Mouse (Mus musculus) limb, embryonic 13.5 days (tissue): ENCODE measurements at regions not wholly inside any gene's neighbourhood (a gene's known extent, or its start where the extent isn't known, plus 50 kb on each side); places are given as distances from the start of the nearest gene placed in this dataset.

ENCODE experiments used
- ATAC-seq: fragments of 200-750 bp; cut with Nextera tagmentation; 2 replicates; pipeline ENCODE4 v1.8.0; 2017; ENCODE audit warnings: low read depth, moderate number of reproducible peaks, moderate TSS enrichment; ENCODE audit not compliant: low FRiP score
- H3K27ac ChIP-seq: fragments of 300-500 bp; sonication (generic); 2 replicates; pipeline ENCODE4 v1.5.1; 2015; ENCODE audit warnings: inconsistent platforms, mild to moderate bottlenecking, moderate library complexity
- H3K27me3 ChIP-seq: fragments of 300-500 bp; sonication (generic); 2 replicates; pipeline ENCODE4 v1.6.1; 2015; ENCODE audit warnings: mild to moderate bottlenecking, inconsistent platforms
- H3K36me3 ChIP-seq: fragments of 300-500 bp; sonication (generic); 2 replicates; pipeline ENCODE4 v1.6.1; 2015; ENCODE audit warnings: inconsistent platforms, mild to moderate bottlenecking, moderate library complexity
- H3K4me1 ChIP-seq: fragments of 300-500 bp; sonication (generic); 2 replicates; pipeline ENCODE4 v1.6.1; 2015; ENCODE audit warnings: inconsistent platforms
- H3K4me2 ChIP-seq: fragments of 300-500 bp; sonication (generic); replicated peaks from 2 replicates; pipeline ENCODE4 v1.6.1; 2015; ENCODE audit warnings: inconsistent platforms, mild to moderate bottlenecking, moderate library complexity
- H3K4me3 ChIP-seq: fragments of 300-500 bp; sonication (generic); 2 replicates; pipeline ENCODE4 v1.5.1; 2015; ENCODE audit warnings: moderate library complexity, mild to moderate bottlenecking, inconsistent platforms
- H3K9ac ChIP-seq: fragments of 300-500 bp; sonication (generic); 2 replicates; pipeline ENCODE4 v1.6.1; 2015; ENCODE audit warnings: mild to moderate bottlenecking, inconsistent platforms
- H3K9me3 ChIP-seq: fragments of 300-500 bp; sonication (generic); 2 replicates; pipeline ENCODE4 v1.6.1; 2016; ENCODE audit warnings: inconsistent platforms
- WGBS: fragments of 180-500 bp; shearing (Covaris S2); methylation state at CpG from one replicate; pipeline ENCODE4 v1.1.7; 2015; 5-methylcytosine and 5-hydroxymethylcytosine counted together

GRCm38 (mm10) chr13:90823877-90824276, 81.3 kb downstream of the Atp6ap1l start:
- 35% methylated on average over 5 of the region's 5 CpGs for WGBS

GRCm38 (mm10) chr13:90821898-90822297, 83.3 kb downstream of the Atp6ap1l start:
- no peaks in the 10 kb centered on the region for H3K36me3 ChIP-seq
- H3K9ac ChIP-seq = no peak overlapping the region
- ATAC-seq = no peak
- H3K27ac ChIP-seq = no peak overlapping the region
- H3K4me2 ChIP-seq = no peak overlapping the region
- no peaks in the 10 kb centered on the region for H3K27me3 ChIP-seq
- no peaks in the 10 kb centered on the region for H3K9me3 ChIP-seq
- 81% methylated on average over 4 of the region's 4 CpGs for WGBS
- peaks cover 10% of the 10 kb centered on the region; the same call in 1 of the 2 replicates for H3K4me1 ChIP-seq
- H3K4me3 ChIP-seq = no peak overlapping the region

More at GRCm38 (mm10) chr13:90823877-90824276, 81.3 kb downstream of the Atp6ap1l start:
- no peaks in the 10 kb centered on the region for H3K9me3 ChIP-seq
- no peaks in the 10 kb centered on the region for H3K36me3 ChIP-seq
- H3K4me3 ChIP-seq = no peak overlapping the region
- no peak for ATAC-seq
- no peak overlapping the region for H3K27ac ChIP-seq
- H3K9ac ChIP-seq = no peak overlapping the region
- no peak overlapping the region for H3K4me2 ChIP-seq
- H3K4me1 ChIP-seq = peaks cover 4% of the 10 kb centered on the region; the same call in 1 of the 2 replicates
- no peaks in the 10 kb centered on the region for H3K27me3 ChIP-seq

- Histone ChIP-seq H3K27me3 (no peaks in the 10 kb centered on the region), H3K4me3 (no peak overlapping the region), H3K4me1 (peaks cover 10% of the 10 kb centered on the region; the same call in 1 of the 2 replicates), H3K4me2 (no peak overlapping the region), H3K36me3 (no peaks in the 10 kb centered on the region), H3K9ac (no peak overlapping the region), H3K9me3 (no peaks in the 10 kb centered on the region), H3K27ac (no peak overlapping the region)
- ATAC-seq = no peak
- WGBS = 24% methylated on average over 3 of the region's 3 CpGs
Observed at GRCm38 (mm10) chr13:90820453-90820852, 84.7 kb downstream of the Atp6ap1l start.

GRCm38 (mm10) chr13:90819934-90820333, 85.2 kb downstream of the Atp6ap1l start:
- Histone ChIP-seq H3K36me3 (no peaks in the 10 kb centered on the region), H3K4me3 (no peak overlapping the region), H3K9ac (no peak overlapping the region), H3K4me2 (no peak overlapping the region), H3K4me1 (peaks cover 10% of the 10 kb centered on the region; the same call in 1 of the 2 replicates), H3K27ac (no peak overlapping the region), H3K9me3 (no peaks in the 10 kb centered on the region), H3K27me3 (no peaks in the 10 kb centered on the region)
- ATAC-seq = no peak
- WGBS = 18% methylated on average over 7 of the region's 7 CpGs

- WGBS = 35% methylated on average over 4 of the region's 4 CpGs
- Histone ChIP-seq H3K27me3 (no peaks in the 10 kb centered on the region), H3K36me3 (no peaks in the 10 kb centered on the region), H3K4me3 (no peak overlapping the region), H3K4me2 (no peak overlapping the region), H3K9me3 (no peaks in the 10 kb centered on the region), H3K27ac (peak overlapping the region; percentile 67), H3K9ac (no peak overlapping the region), H3K4me1 (peaks cover 14% of the 10 kb centered on the region)
- ATAC-seq = peak; percentile 82
Observed at GRCm38 (mm10) chr13:90814174-90814865, 90.8 kb downstream of the Atp6ap1l start.

GRCm38 (mm10) chr13:90810011-90810410, 95.1 kb downstream of the Atp6ap1l start:
- Histone ChIP-seq H3K9me3 (peaks cover 3% of the 10 kb centered on the region; the same call in 1 of the 2 replicates), H3K4me3 (no peak overlapping the region), H3K4me2 (no peak overlapping the region), H3K9ac (no peak overlapping the region), H3K27me3 (no peaks in the 10 kb centered on the region), H3K27ac (no peak overlapping the region), H3K4me1 (peaks cover 8% of the 10 kb centered on the region), H3K36me3 (no peaks in the 10 kb centered on the region)
- 81% methylated on average over 6 of the region's 6 CpGs for WGBS
- ATAC-seq = no peak

- Histone ChIP-seq H3K4me1 (peaks cover 22% of the 10 kb centered on the region), H3K9me3 (no peaks in the 10 kb centered on the region), H3K4me3 (no peak overlapping the region), H3K27me3 (no peaks in the 10 kb centered on the region), H3K27ac (no peak overlapping the region), H3K9ac (no peak overlapping the region), H3K4me2 (no peak overlapping the region), H3K36me3 (no peaks in the 10 kb centered on the region)
- ATAC-seq = no peak
- 39% methylated on average over 2 of the region's 2 CpGs for WGBS
Observed at GRCm38 (mm10) chr13:90799641-90800040, 105.5 kb downstream of the Atp6ap1l start.

GRCm38 (mm10) chr13:90798791-90799542, 106.2 kb downstream of the Atp6ap1l start:
- H3K4me1 ChIP-seq = peaks cover 22% of the 10 kb centered on the region
- no peaks in the 10 kb centered on the region for H3K36me3 ChIP-seq
- H3K27me3 ChIP-seq = no peaks in the 10 kb centered on the region
- H3K4me3 ChIP-seq = no peak overlapping the region
- H3K4me2 ChIP-seq = no peak overlapping the region
- H3K9me3 ChIP-seq = no peaks in the 10 kb centered on the region
- WGBS = 16% methylated on average over 6 of the region's 6 CpGs
- no peak overlapping the region for H3K9ac ChIP-seq
- ATAC-seq = peak; percentile 78
- H3K27ac ChIP-seq = no peak overlapping the region

- H3K4me3 ChIP-seq = no peak overlapping the region
- no peak overlapping the region for H3K27ac ChIP-seq
Observed at GRCm38 (mm10) chr13:90798381-90798780, 106.8 kb downstream of the Atp6ap1l start.

GRCm38 (mm10) chr13:90797209-90797608, 107.9 kb downstream of the Atp6ap1l start:
- H3K36me3 ChIP-seq = no peaks in the 10 kb centered on the region
- H3K4me1 ChIP-seq = peaks cover 22% of the 10 kb centered on the region
- H3K9ac ChIP-seq = no peak overlapping the region
- H3K9me3 ChIP-seq = no peaks in the 10 kb centered on the region
- H3K4me3 ChIP-seq = no peak overlapping the region
- no peak for ATAC-seq
- H3K27ac ChIP-seq = no peak overlapping the region
- no peaks in the 10 kb centered on the region for H3K27me3 ChIP-seq
- H3K4me2 ChIP-seq = no peak overlapping the region
- 76% methylated on average over 3 of the region's 3 CpGs for WGBS

More at GRCm38 (mm10) chr13:90798381-90798780, 106.8 kb downstream of the Atp6ap1l start:
- Histone ChIP-seq H3K4me2 (no peak overlapping the region), H3K9ac (no peak overlapping the region), H3K36me3 (no peaks in the 10 kb centered on the region), H3K27me3 (no peaks in the 10 kb centered on the region), H3K4me1 (peaks cover 22% of the 10 kb centered on the region), H3K9me3 (no peaks in the 10 kb centered on the region)
- peak; percentile 54; the same call in 1 of the 2 replicates for ATAC-seq
- WGBS = 30% methylated on average over 2 of the region's 2 CpGs

- no peak for ATAC-seq
- 91% methylated on average over 4 of the region's 4 CpGs for WGBS
- H3K4me3 ChIP-seq = no peak overlapping the region
- no peak overlapping the region for H3K27ac ChIP-seq
- no peak overlapping the region for H3K4me2 ChIP-seq
- peaks cover 22% of the 10 kb centered on the region for H3K4me1 ChIP-seq
- no peak overlapping the region for H3K9ac ChIP-seq
- H3K9me3 ChIP-seq = no peaks in the 10 kb centered on the region
- H3K27me3 ChIP-seq = no peaks in the 10 kb centered on the region
- no peaks in the 10 kb centered on the region for H3K36me3 ChIP-seq
Observed at GRCm38 (mm10) chr13:90796809-90797208, 108.3 kb downstream of the Atp6ap1l start.

GRCm38 (mm10) chr13:90782435-90782834, 122.7 kb downstream of the Atp6ap1l start:
- Histone ChIP-seq H3K4me1 (peaks cover 12% of the 10 kb centered on the region; the same call in 1 of the 2 replicates), H3K4me2 (no peak overlapping the region), H3K4me3 (no peak overlapping the region), H3K36me3 (no peaks in the 10 kb centered on the region), H3K9ac (no peak overlapping the region), H3K27me3 (no peaks in the 10 kb centered on the region), H3K9me3 (no peaks in the 10 kb centered on the region), H3K27ac (peak overlapping the region; percentile 48; the same call in 1 of the 2 replicates)
- ATAC-seq = peak; percentile 59
- 73% methylated on average over 1 of the region's 1 CpGs for WGBS
